Mouse (Mus musculus) spleen, adult 2 months (tissue): Measurements from ENCODE around the gene Adarb1.

ENCODE experiments used
- CTCF ChIP-seq: fragments of 200-500 bp; IDR thresholded peaks from 2 replicates; pipeline ENCODE4 v1.5.1; 2011; ENCODE audit warnings: mild to moderate bottlenecking, inconsistent platforms; ENCODE audit not compliant: insufficient read depth, insufficient read length, insufficient replicate concordance; ENCODE audit errors: extremely low read depth
- POLR2A ChIP-seq: fragments of 200-500 bp; IDR thresholded peaks from 2 replicates; pipeline ENCODE4 v1.6.1; 2011; ENCODE audit warnings: low read depth, low read length, inconsistent platforms

DNA sequence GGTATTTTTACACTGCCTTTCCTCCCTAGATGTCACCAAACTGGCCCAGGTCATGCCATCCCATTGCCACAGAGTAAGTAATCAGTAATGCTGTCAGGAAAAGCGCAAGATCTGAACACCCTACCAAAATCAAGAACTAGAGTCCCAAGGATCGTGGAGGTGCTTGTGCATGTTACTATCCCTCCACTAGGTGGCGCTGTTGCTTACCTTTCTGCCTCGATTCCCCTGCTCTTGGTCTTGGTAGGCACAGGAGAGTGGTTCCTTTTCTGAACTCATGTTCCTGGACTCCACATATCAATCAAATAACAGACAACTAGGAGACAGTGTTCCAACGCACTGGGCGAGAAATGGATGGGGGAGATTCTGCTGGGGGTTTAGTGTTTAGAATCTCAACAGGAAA is 135.2 kb downstream of the Adarb1 start:
- no peak for TF ChIP-seq POLR2A
- TF ChIP-seq CTCF, result peak; percentile 92; the same call in 1 of the 2 replicates
